Mouse (Mus musculus) cerebellum, adult 9-11 months (tissue): Measurements from ENCODE around the gene Olfr635.
"Not testable (repeated sequence)": the region's sequence is repeated elsewhere in the genome, so short reads cannot be mapped to it uniquely, and the experiment has no call there.

Experiments used
- DNase-seq: peaks from one replicate; pipeline ENCODE4 v3.0.0; 2022

Gene Olfr635

DNA sequence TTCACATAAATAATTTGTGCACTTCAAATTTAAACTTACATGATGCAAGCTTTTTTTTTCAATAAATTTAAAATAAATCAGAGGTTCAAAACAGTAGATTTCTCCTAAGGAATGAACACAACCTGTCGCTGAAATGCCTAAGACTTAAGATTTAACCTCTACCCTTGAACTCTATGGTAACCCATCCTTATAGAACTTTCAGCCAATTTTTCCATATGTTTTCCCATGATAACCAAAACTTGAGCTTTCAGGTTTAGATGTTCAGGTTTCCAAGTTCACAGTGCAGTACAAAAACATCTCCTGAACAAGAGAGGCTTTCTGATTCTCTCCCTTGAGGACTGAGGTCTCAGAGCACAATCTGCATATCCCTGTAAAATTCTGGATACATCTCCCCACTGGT lies at the start of gene Olfr635:
Olfr635 (plus strand) TSS at position 301 of the 400 bp plus-strand sequence.
- DNase-seq: no peak

DNA sequence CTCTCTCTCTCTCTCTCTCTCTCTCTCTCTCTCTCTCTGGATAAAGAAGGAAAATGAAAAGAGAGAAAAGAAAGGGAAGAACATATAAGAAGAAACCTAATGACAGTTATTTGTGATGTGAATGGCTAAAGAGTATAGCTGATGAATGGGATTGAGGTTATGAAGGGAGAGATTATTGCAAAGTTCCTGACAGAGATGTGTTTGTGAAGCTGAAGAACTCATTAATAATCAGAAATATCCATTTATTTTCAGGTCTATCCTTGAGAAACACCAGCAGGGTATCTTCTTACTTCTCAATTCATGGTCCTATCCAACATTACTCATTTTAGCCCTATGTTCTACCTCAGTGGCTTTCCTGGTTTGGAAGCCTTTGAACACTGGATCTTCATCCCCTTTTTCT lies 42.4 kb upstream of the Olfr635 start, which contains the start of gene Olfr631:
Olfr631 (plus strand) TSS at position 301 of the 400 bp plus-strand sequence.
- DNase-seq: no peak

DNA sequence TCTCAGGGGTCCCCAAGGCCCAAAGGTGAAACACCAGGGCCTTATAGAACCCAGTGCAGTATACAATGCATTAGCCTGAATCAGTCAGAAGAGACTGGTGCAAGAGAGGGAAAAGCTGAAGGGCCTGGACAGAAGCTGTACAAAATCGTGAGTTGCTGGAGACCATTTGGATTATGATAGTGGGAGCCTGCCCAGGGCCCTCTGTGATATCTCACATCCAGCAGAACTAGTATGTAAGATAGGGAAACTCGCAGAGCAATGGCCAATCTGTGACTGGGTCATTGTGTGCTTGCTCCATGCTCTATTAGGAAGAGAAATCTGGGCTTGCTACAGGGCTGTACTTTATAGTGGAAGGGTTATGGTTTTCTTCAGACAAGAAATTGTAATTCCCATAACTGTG lies 36.7 kb upstream of the Olfr635 start, which contains the start of gene Olfr632:
Olfr632 (plus strand) TSS at position 84 of the 400 bp plus-strand sequence.
- DNase-seq: no peak

DNA sequence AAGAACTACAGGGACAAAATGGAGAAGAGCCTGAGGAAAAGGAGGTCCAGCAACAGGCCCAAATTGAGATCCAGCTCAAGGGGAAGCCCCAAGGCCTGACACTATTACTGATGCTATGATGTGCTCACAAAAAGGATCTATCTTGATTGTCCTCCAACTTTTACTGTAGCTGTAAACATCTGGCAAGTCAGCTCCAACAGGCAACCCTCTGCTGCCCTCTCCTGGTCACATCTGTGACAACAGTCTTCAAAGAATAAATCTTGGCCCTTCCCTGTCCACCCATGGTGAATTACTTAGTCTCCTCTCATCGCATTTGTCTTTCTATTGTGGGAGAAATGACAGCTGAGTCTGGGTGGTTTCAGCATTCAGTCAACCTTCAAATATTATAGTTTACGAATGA lies 28.2 kb upstream of the Olfr635 start:
- no peak for DNase-seq

DNA sequence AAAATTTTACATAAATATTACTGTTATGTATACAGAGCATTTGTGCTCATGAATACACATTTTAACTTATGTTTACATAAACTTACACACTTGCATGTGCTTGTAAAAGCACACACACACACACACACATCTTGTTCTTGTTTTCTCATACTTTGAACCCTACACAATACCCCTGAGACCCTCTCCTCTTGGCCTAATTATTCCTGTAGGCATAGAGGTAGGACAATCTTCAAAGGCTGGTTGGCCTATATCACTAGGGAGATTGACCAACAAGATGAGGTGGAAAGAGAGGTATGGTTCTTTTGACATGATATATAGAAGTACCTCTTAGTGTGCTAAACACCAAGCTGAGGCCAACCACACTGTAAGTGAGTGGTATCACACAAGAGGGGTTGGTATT lies 26.8 kb upstream of the Olfr635 start, which contains the start of gene Olfr633:
Olfr633 (plus strand) TSS at position 301 of the 400 bp plus-strand sequence.
- DNase-seq: no peak

DNA sequence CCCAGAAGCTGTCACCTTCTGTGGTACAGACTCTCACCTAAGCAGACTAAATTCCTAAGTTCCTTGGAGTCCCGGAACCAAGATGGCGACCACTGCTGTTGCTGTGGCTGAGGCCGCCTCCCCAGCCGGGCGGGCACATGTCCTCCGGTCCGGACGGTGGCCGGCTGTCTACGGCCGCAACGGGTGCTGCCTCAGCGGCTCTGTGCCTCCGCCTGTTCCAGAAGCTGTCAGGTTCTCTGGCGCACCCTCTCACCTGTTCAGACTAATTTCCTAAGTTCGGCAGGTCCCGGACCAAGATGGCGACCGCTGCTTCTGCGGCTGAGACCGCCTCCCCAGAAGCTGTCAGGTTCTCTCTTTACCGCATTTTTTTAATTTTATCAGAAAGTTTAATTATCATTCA lies 4.1 kb upstream of the Olfr635 start:
- DNase-seq: not testable (repeated sequence)

DNA sequence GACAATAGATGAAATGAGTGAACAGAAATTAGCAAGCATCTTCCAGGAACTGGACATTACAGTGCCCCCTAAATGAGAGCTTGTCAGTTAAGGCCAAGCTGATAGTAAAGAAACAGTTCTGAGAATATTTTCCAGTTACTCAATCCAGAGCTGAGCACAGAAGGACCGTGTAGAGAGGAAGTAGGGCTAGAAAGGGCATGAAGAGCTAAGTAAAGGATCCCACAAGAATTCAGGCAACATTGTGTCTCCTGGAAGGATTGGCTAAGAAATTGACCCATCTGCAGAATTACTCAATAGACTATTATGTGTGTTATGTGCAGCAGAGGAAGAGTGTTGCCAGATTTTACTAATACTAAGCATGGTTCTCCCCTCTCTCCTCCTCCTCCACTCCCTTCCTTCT lies 830 bp downstream of the Olfr635 start:
- DNase-seq: no peak

DNA sequence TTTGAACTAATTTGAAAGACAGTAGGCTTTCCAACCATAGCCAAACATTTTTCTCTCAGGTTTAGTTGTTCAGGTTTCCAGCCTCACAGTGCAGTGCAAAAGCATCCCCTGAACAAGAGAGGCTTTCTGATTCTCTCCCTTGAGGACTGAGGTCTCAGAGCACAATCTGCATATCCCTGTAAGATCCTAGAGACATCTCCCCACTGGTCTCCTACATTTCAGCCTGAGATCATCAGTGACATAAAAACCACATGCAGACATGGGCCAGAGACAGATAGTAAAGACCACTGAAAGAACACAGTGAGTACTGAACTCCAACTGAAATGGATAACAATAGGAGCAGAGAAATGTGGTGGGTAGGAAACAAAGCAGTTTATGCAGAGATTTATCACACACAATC lies 27.5 kb downstream of the Olfr635 start, which contains the start of gene Olfr638:
Olfr638 (plus strand) TSS at position 301 of the 400 bp plus-strand sequence.
- no peak for DNase-seq

DNA sequence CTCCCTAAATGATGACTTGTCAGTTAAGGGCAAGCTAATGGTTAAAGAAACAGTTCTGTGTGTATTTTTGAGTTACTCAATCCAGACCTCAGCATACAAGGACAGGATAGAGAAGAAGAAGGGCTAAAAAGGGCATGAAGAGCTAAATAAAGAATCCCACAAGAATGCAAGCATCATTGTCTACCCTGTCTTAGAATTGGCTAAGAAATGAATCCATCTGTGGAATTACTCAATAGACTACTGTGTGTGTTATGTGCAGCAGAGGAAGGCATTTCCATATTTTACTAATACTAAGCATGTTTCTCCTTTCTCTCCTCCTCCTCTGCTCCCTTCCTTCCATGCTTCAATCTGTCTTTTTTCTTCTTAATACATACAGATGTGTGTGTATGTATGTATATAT lies 28.2 kb downstream of the Olfr635 start:
- no peak for DNase-seq

DNA sequence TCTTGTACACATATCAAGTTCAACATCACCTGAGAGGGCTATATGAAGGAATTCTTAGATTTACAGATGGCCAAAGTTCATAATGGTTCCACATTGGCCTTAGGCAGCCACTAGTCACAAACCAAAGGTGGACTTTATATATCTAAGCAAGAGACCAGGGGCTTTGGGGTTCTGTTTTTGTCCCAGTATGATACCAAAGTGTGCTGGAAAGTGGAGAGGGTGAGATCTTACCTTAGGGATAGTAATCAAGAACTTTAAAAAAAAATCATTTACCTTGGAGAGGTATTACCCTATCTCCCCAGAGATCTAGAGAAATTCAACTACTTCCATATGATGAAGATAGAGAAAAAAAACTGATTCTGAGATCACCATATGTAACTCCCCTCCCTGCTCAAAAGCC lies 46.3 kb downstream of the Olfr635 start, which contains the start of gene Olfr639:
Olfr639 (minus strand) TSS at position 101 of the 400 bp plus-strand sequence.
- no peak for DNase-seq

DNA sequence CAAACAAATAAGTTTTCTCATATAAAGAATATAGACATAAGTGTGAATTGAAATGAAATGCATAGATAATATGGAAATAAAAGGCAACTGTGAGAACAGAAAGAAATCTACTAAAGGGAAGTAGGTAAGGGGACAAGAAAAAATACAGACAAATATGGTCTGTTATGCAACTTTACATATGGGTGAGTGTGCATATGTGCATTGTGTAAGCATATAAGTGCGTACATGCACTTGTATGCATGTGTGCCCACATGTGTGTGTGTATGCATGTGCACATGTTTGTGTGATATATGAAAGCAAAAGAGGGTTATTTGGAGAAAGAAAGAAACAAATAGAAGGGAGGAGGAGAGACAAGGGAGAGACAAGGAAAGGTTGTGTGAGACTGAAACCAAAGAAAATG lies 48.0 kb downstream of the Olfr635 start:
- DNase-seq: no peak

DNA sequence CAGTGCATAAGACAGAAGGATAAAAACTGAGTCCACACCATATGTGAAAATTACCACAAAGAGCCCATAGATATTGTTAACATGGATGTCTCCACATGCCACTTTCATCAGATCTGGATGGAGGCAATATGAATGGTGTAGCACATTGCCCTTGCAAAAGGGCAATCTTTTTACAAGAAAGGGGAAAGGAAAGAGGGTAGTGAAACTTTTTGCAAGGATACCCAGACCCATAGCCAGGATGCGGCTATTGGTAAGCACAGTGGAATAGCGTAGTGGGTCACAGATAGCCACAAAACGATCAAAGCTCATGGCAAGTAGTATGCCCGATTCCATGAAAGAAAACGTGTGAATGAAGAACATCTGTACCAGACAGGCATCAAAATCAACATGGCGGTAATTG lies 50.7 kb downstream of the Olfr635 start:
- DNase-seq: no peak

DNA sequence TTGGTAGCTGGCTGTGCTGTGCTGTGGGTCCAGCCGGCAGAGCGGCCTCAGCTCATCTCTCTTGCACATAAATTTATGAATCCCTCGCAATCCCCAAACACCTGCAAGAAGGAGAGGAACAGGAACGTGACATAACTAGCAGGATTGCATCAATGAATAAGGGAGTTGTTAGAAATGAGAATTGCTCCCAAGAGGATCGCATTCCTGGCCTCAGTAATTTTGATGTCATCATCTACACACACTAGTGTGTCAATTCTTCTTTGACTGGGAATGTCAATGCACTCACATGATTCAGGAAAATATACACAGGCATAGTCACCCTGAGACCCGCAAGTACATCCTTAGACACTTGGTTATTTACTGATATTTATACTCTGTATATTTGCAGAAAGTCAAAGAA lies 54.5 kb downstream of the Olfr635 start, which contains the start of gene Olfr640:
Olfr640 (minus strand) TSS at position 101 of the 400 bp plus-strand sequence.
- DNase-seq: no peak

DNA sequence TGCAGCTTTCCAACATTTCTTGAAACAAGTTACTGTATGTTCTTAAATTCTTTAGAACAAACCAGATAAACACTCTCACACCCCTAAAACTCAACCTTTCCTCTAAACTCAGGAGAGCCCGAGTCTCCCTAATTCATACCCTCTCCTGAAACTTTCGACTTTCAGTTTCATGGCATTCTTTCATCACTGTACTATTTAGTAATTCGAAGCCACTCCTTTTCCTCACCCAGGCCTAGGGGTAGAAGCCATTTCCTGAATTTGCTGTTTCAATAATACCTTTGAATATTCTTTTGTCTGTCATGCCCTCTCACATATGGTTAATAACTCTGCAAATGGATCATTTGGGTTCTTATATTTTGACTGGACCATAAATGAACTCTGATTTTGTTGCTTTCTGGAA lies 56.0 kb downstream of the Olfr635 start:
- DNase-seq: no peak

DNA sequence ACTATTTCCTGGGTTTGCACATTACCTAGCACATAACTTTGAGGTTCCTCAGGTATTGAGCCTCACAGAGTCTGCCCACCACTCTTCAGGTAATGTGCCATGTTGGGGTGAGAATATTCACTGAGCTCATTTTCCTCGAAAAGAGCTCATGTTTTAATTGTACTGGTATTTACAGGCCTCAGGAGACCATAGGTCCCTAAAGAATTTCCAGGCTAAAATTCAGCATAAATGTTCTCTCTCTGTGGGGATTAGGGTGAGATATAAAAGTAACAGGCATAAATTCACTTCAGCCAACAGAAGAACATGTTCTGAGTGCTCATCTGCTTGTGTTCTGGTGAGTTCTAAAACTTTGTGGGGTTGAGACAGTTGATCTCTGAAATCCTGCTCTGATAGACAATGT lies 64.2 kb downstream of the Olfr635 start, which contains the start of gene Olfr641:
Olfr641 (plus strand) TSS at position 301 of the 400 bp plus-strand sequence.
- no peak for DNase-seq
